ENCODE assay signal across 8 mouse cellular contexts in the genomic region with DNA sequence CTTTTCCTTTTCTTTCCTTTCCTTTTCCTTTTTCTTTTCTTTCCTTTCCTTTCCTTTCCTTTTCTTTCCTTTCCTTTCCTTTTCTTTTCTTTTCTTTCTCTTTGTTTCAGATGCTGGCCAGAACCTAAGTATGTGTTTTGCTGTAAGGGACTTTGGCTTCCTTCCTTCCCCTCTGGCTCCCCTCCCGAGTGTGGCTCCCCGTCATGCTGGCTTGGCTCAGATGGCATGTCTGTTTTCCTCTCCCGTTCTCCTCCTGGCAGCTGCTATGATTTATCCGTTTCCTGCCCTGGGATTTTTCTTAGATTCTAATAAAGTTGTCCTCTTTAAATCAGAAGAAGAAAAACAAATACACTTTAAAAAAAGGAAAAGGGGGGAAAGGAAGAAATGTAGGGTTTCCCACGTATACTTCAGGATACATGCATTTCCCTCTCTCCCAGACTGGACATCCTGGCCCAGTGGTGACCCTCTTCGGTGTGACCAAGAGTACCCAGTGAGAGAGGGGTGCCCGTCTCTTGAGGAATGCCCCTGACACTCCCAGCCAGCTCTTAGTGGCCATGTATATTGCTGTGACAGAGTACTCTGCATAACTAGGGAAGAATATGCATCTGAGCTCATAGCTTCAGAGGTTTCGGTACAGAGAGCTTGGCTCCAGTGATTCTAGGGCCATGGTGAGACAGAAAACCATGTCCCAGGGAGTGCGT.
DNase-seq lines count a peak whose midpoint lies in the region; ATAC-seq and TF ChIP-seq lines count a peak whose summit lies in the region.

No protein-coding gene starts in this region.

- no peaks in the 10 kb centered on the region for H3K4me1 ChIP-seq in midbrain, postnatal 0 days (ENCODE audit: insufficient read depth, low read length)
- H3K4me1 ChIP-seq in midbrain, embryonic 15.5 days, result peaks cover 21% of the 10 kb centered on the region
- peaks cover 16% of the 10 kb centered on the region for H3K4me1 ChIP-seq in limb, embryonic 14.5 days (ENCODE audit: control insufficient read depth, insufficient read depth, low read length)
- H3K4me1 ChIP-seq in midbrain, embryonic 13.5 days (replicated peaks), result peaks cover 35% of the 10 kb centered on the region

- H3K36me3 ChIP-seq in midbrain, postnatal 0 days (ENCODE audit: insufficient read depth, low read length), result 0 out of 2 replicates have a peak, but pooled peaks cover 6% of the 10 kb centered on the region
- H3K36me3 ChIP-seq in midbrain, embryonic 15.5 days (replicated peaks), result no peaks in the 10 kb centered on the region
- peaks cover 5% of the 10 kb centered on the region for H3K36me3 ChIP-seq in limb, embryonic 14.5 days (ENCODE audit: control insufficient read depth, insufficient read depth, low read length)
- H3K36me3 ChIP-seq in midbrain, embryonic 13.5 days, result no peaks in the 10 kb centered on the region

- H3K9ac ChIP-seq in midbrain, postnatal 0 days (replicated peaks; ENCODE audit: low read length, poor library complexity, severe bottlenecking), result no peak overlapping the region
- H3K9ac ChIP-seq in midbrain, embryonic 15.5 days, result no peak overlapping the region
- 0 out of 2 replicates have a peak overlapping the region, but pooled peaks have one; percentile 4 for H3K9ac ChIP-seq in limb, embryonic 14.5 days (ENCODE audit: low read depth, low read length, severe bottlenecking)
- no peak overlapping the region for H3K9ac ChIP-seq in midbrain, embryonic 13.5 days (replicated peaks)

- H3K27ac ChIP-seq in midbrain, postnatal 0 days (ENCODE audit: low read depth, low read length), result no peak overlapping the region
- no peak overlapping the region for H3K27ac ChIP-seq in midbrain, embryonic 15.5 days
- H3K27ac ChIP-seq in limb, embryonic 14.5 days (replicated peaks; ENCODE audit: low read depth, low read length), result peak overlapping the region; percentile 70
- no peak overlapping the region for H3K27ac ChIP-seq in midbrain, embryonic 13.5 days

- H3K4me3 ChIP-seq in midbrain, postnatal 0 days (ENCODE audit: low read depth, low read length), result no peak overlapping the region
- no peak overlapping the region for H3K4me3 ChIP-seq in midbrain, embryonic 15.5 days
- H3K4me3 ChIP-seq in limb, embryonic 14.5 days (replicated peaks; ENCODE audit: low read length), result no peak overlapping the region
- H3K4me3 ChIP-seq in midbrain, embryonic 13.5 days (replicated peaks), result no peak overlapping the region

- TF ChIP-seq POLR2A in limb, embryonic 14.5 days (IDR thresholded peaks at IDR 0.05; ENCODE audit: borderline replicate concordance, extremely low read depth, insufficient read depth, insufficient read length), result no peak

- H3K27me3 ChIP-seq in midbrain, postnatal 0 days (ENCODE audit: insufficient read depth, low read length), result no peaks in the 10 kb centered on the region
- no peaks in the 10 kb centered on the region for H3K27me3 ChIP-seq in midbrain, embryonic 15.5 days (replicated peaks)
- no peaks in the 10 kb centered on the region for H3K27me3 ChIP-seq in limb, embryonic 14.5 days (ENCODE audit: control insufficient read depth, insufficient read depth, low read length)
- H3K27me3 ChIP-seq in midbrain, embryonic 13.5 days, result no peaks in the 10 kb centered on the region

- peak; percentile 47 for DNase-seq in midbrain, postnatal 0 days (ENCODE audit: low spot score)
- DNase-seq in cerebellum, adult 11-12 months, result peak; percentile 90
- DNase-seq in gastrocnemius, postnatal 4 days (ENCODE audit: low spot score in 2 of 2), result peak; percentile 56 to 79
- peak; percentile 68 for DNase-seq in kidney, adult 11 months
- peak; percentile 31 for DNase-seq in limb, embryonic 14.5 days (ENCODE audit: low spot score)
- DNase-seq in spleen, adult 18-20 months, result no peak

- WGBS in midbrain, postnatal 0 days, result 69% methylated on average over 9 of the region's 9 CpGs
- 75% methylated on average over 9 of the region's 9 CpGs for WGBS in midbrain, embryonic 15.5 days
- 51% methylated on average over 9 of the region's 9 CpGs for WGBS in limb, embryonic 14.5 days
- WGBS in midbrain, embryonic 13.5 days, result 89% methylated on average over 9 of the region's 9 CpGs

- H3K4me2 ChIP-seq in midbrain, postnatal 0 days (ENCODE audit: low read depth, low read length, poor library complexity, severe bottlenecking), result no peak overlapping the region
- no peak overlapping the region for H3K4me2 ChIP-seq in midbrain, embryonic 15.5 days
- H3K4me2 ChIP-seq in limb, embryonic 14.5 days (replicated peaks; ENCODE audit: low read depth, low read length, severe bottlenecking), result no peak overlapping the region
- H3K4me2 ChIP-seq in midbrain, embryonic 13.5 days (replicated peaks), result no peak overlapping the region

- TF ChIP-seq CTCF in midbrain, postnatal 0 days (IDR thresholded peaks at IDR 0.05), result no peak

- no peaks in the 10 kb centered on the region for H3K9me3 ChIP-seq in midbrain, postnatal 0 days (ENCODE audit: low read length)
- no peaks in the 10 kb centered on the region for H3K9me3 ChIP-seq in midbrain, embryonic 15.5 days
- no peaks in the 10 kb centered on the region for H3K9me3 ChIP-seq in limb, embryonic 14.5 days (ENCODE audit: control insufficient read depth, low read length)
- no peaks in the 10 kb centered on the region for H3K9me3 ChIP-seq in midbrain, embryonic 13.5 days

- no peak for ATAC-seq in midbrain, postnatal 0 days (ENCODE audit: low FRiP score)
- no peak for ATAC-seq in midbrain, embryonic 15.5 days (replicated peaks)
- ATAC-seq in limb, embryonic 14.5 days (ENCODE audit: low FRiP score, low read depth), result no peak
- no peak for ATAC-seq in midbrain, embryonic 13.5 days

Comparison
In these comparisons a context has a peak if more than half of its experiments do, and no peak if none do; other contexts are left out.
1. DNase-seq: peak in midbrain, postnatal 0 days (single experiment), cerebellum, adult 11-12 months (single experiment), gastrocnemius, postnatal 4 days (2 of 2), kidney, adult 11 months (single experiment) and limb, embryonic 14.5 days (single experiment); none in spleen, adult 18-20 months (0 of 2).